36 mouse cellular contexts compared by ENCODE assay signal in the genomic region with DNA sequence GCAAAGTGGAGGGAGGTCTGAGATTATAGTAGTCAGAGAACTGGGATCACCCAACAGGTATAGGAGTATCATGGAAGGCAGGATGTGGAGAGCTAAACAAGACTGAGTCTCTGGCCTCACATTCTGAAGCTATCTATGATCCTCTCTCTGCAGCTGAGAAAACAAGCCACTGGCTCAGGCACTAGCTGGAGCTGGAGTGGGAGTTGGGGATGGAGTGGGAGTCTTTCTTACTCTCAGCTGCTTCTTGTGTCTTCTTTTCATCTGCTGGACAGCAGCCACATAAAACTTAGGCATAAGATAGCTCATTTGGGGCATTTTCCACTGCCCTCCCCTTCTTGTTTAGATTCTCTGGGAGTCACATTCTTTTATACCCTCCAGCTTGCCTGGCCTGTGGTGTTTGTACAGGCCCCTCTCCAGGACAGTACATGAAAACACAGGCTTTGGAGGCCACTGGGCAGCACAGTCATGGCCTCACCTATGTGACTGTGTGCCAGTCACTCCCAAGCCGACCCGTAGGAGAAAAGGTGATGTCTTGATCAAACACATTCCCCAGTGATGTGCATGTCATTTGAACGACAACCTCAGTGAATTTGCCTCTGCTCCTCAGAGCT. TPM values are rescaled to one million over a fixed set of nuclear protein-coding genes. Genes with fewer than 3 reads are reported as not detected.
DNase-seq lines count a peak whose midpoint lies in the region; ATAC-seq lines count a peak whose summit lies in the region.
"Had no signal": no experiment of that assay in that cellular context is flagged by ENCODE, and none has a peak within 500 bp of the region (broad histone marks: within the 10 kb centered on the region; RNA-seq: fewer than 3 reads in every experiment).

No protein-coding gene starts in this region.

- no peak overlapping the region for H3K4me3 ChIP-seq in kidney, embryonic 14.5 days (ENCODE audit: low read length)
- H3K4me3 ChIP-seq: embryonic facial prominence, embryonic 13.5 days; erythroblast, embryonic 14.5 days; hindbrain, embryonic 10.5 days; hindbrain, embryonic 15.5 days; intestine, embryonic 15.5 days; layer of hippocampus, adult 2 months; liver, embryonic 12.5 days; neural tube, embryonic 15.5 days had no signal

- H3K9me3 ChIP-seq in kidney, embryonic 14.5 days (ENCODE audit: control insufficient read depth, low read length), result no peaks in the 10 kb centered on the region
- H3K9me3 ChIP-seq: G1E; intestine, embryonic 15.5 days; liver, embryonic 12.5 days had no signal

- H3K4me2 ChIP-seq in kidney, embryonic 14.5 days (replicated peaks; ENCODE audit: low read depth, low read length), result no peak overlapping the region
- H3K4me2 ChIP-seq: embryonic facial prominence, embryonic 13.5 days; hindbrain, embryonic 15.5 days; intestine, embryonic 15.5 days; liver, embryonic 12.5 days; neural tube, embryonic 15.5 days had no signal

- no peaks in the 10 kb centered on the region for H3K27me3 ChIP-seq in kidney, embryonic 14.5 days (ENCODE audit: control insufficient read depth, insufficient read depth, low read length)
- H3K27me3 ChIP-seq: embryonic facial prominence, embryonic 13.5 days; hindbrain, embryonic 15.5 days; intestine, embryonic 15.5 days; liver, embryonic 12.5 days; neural tube, embryonic 15.5 days had no signal

- WGBS in kidney, embryonic 14.5 days, result 42% methylated on average over 3 of the region's 3 CpGs

- no peak overlapping the region for H3K27ac ChIP-seq in kidney, embryonic 14.5 days (ENCODE audit: low read depth, low read length)
- H3K27ac ChIP-seq: embryonic facial prominence, embryonic 13.5 days; hindbrain, embryonic 10.5 days; hindbrain, embryonic 15.5 days; intestine, embryonic 15.5 days; layer of hippocampus, adult 2 months; liver, embryonic 12.5 days; macrophage; neural tube, embryonic 15.5 days had no signal

- no peak for DNase-seq in frontal cortex, postnatal 14 days (ENCODE audit: low spot score in 2 of 2)
- DNase-seq in kidney, postnatal 14 days, result no peak
- peak; percentile 30 to 45 for DNase-seq in left cerebral cortex, adult 18-20 months (ENCODE audit: low spot score in 2 of 2)
- no peak for DNase-seq in left cerebral cortex, postnatal 10 days (ENCODE audit: extremely low spot score in 1 of 2, low spot score in 2 of 2)
- DNase-seq in brain, adult 2 months (ENCODE audit: low read depth, low spot score), result peak; percentile 52
- DNase-seq in urinary bladder, postnatal 25 days (ENCODE audit: low spot score), result no peak
- DNase-seq: adrenal gland, adult 8-10 months; cerebellum, adult 11 months; cerebellum, adult 9-10 months; embryo, embryonic 11 days; gastrocnemius, postnatal 10 days; heart, postnatal 14 days; kidney, adult 8-10 months; left cerebral cortex, postnatal 4 days; liver, postnatal 0 days; lung, postnatal 10 days; midbrain, embryonic 14.5 days; retina, postnatal 1 day had no signal

- ATAC-seq in frontal cortex, adult (ENCODE audit: low TSS enrichment), result peak; percentile 85; the same call in 1 of the 2 replicates
- ATAC-seq in kidney, embryonic 14.5 days (ENCODE audit: low FRiP score, low TSS enrichment), result peak; percentile 88
- ATAC-seq: forebrain, embryonic 16.5 days; intestine, embryonic 15.5 days; liver, embryonic 12.5 days; liver, postnatal 0 days had no signal

- no peaks in the 10 kb centered on the region for H3K4me1 ChIP-seq in kidney, embryonic 14.5 days (ENCODE audit: control insufficient read depth, insufficient read depth, low read length)
- H3K4me1 ChIP-seq: embryonic facial prominence, embryonic 13.5 days; hindbrain, embryonic 10.5 days; hindbrain, embryonic 15.5 days; intestine, embryonic 15.5 days; liver, embryonic 12.5 days; neural tube, embryonic 15.5 days had no signal

- intact Hi-C loops in left cerebral cortex, postnatal 10 days (cut with DNase I), result no loop called here

- no peak overlapping the region for H3K9ac ChIP-seq in kidney, embryonic 14.5 days (ENCODE audit: low read depth, low read length)
- H3K9ac ChIP-seq: embryonic facial prominence, embryonic 13.5 days; hindbrain, embryonic 15.5 days; intestine, embryonic 15.5 days; liver, embryonic 12.5 days; liver, postnatal 0 days; neural tube, embryonic 15.5 days had no signal

- H3K36me3 ChIP-seq in kidney, embryonic 14.5 days (ENCODE audit: control insufficient read depth, insufficient read depth, low read length), result no peaks in the 10 kb centered on the region
- H3K36me3 ChIP-seq: embryonic facial prominence, embryonic 13.5 days; G1E; hindbrain, embryonic 10.5 days; hindbrain, embryonic 15.5 days; intestine, embryonic 15.5 days; liver, embryonic 12.5 days; neural tube, embryonic 15.5 days had no signal

RNA-seq across cellular contexts. Expression of gene Tmem125, which starts 9.3 kb away (rescaled TPM):
- polyA plus RNA-seq in kidney, embryonic 14.5 days (2014; fragmentation: Nextera tagmentation; extraction: Ambion mirVana), result 3.2 and 4.1 TPM in 2 replicates
- 1 to 10 TPM; 5.0 to 5.3 TPM for total RNA-seq in left cerebral cortex, adult 18-20 months (2021)
- total RNA-seq in left cerebral cortex, postnatal 10 days (2021), result 1 to 10 TPM; 1.5 to 1.8 TPM
- total RNA-seq: adrenal gland, adult 8-10 months; megakaryocyte-erythroid progenitor cell, adult 5-6 weeks had no signal
- polyA plus RNA-seq: erythroblast, embryonic 14.5 days; forebrain, embryonic 16.5 days; G1E; macrophage; midbrain, embryonic 14.5 days; testis, adult 2 months had no signal

RNA-seq across cellular contexts. Expression of gene 2610528J11Rik, which starts 26.3 kb away (rescaled TPM):
- polyA plus RNA-seq in kidney, embryonic 14.5 days (2014; fragmentation: Nextera tagmentation; extraction: Ambion mirVana), result 15.5 and 15.6 TPM in 2 replicates
- not detected for total RNA-seq in left cerebral cortex, adult 18-20 months (2021)
- not detected for total RNA-seq in left cerebral cortex, postnatal 10 days (2021)
- total RNA-seq: adrenal gland, adult 8-10 months; G1E; gastrocnemius, postnatal 10 days; heart, adult 8-10 months; heart, postnatal 14 days; layer of hippocampus, adult 2 months; layer of hippocampus, postnatal 14 days; left cerebral cortex, adult 8-10 months; megakaryocyte-erythroid progenitor cell, adult 5-6 weeks had no signal
- polyA plus RNA-seq: forebrain, embryonic 16.5 days; G1E; hindbrain, embryonic 15.5 days; macrophage; midbrain, embryonic 14.5 days; neural tube, embryonic 15.5 days had no signal

Comparison
In these comparisons a context has a peak if more than half of its experiments do, and no peak if none do; other contexts are left out.
1. DNase-seq: peak in left cerebral cortex, adult 18-20 months (2 of 2) and brain, adult 2 months (single experiment); none in frontal cortex, postnatal 14 days (0 of 2), kidney, postnatal 14 days (single experiment), left cerebral cortex, postnatal 10 days (0 of 2) and urinary bladder, postnatal 25 days (single experiment).